ENCODE assay signal across 23 mouse cellular contexts in genomic region chr2:24384393-24384792, GRCm38 (mm10). TPM values are rescaled to one million over a fixed set of nuclear protein-coding genes. Genes with fewer than 3 reads are reported as not detected.
DNase-seq lines count a peak whose midpoint lies in the region; ATAC-seq and TF ChIP-seq lines count a peak whose summit lies in the region.
"Had no signal": no experiment of that assay in that cellular context is flagged by ENCODE, and none has a peak within 500 bp of the region (broad histone marks: within the 10 kb centered on the region; RNA-seq: fewer than 3 reads in every experiment).

No protein-coding gene starts in this region.

- H3K9ac ChIP-seq in liver, embryonic 11.5 days (ENCODE audit: low read depth, low read length), result no peak overlapping the region
- no peak overlapping the region for H3K9ac ChIP-seq in intestine, postnatal 0 days (ENCODE audit: low read depth, low read length)
- no peak overlapping the region; the same call in 1 of the 2 replicates for H3K9ac ChIP-seq in liver, embryonic 16.5 days (ENCODE audit: low read depth, low read length)
- H3K9ac ChIP-seq: embryonic facial prominence, embryonic 12.5 days; hindbrain, embryonic 14.5 days; midbrain, embryonic 15.5 days had no signal

- H3K4me3 ChIP-seq in liver, embryonic 11.5 days (ENCODE audit: low read depth, low read length), result no peak overlapping the region
- H3K4me3 ChIP-seq in bone marrow, adult 2 months (replicated peaks; ENCODE audit: control insufficient read depth, low read depth, low read length), result no peak overlapping the region
- H3K4me3 ChIP-seq in intestine, postnatal 0 days (ENCODE audit: low read depth, low read length), result no peak overlapping the region
- no peak overlapping the region for H3K4me3 ChIP-seq in liver, embryonic 16.5 days (ENCODE audit: low read depth, low read length)
- no peak overlapping the region for H3K4me3 ChIP-seq in midbrain, embryonic 10.5 days
- H3K4me3 ChIP-seq: embryonic facial prominence, embryonic 12.5 days; midbrain, embryonic 15.5 days had no signal

- H3K27ac ChIP-seq in liver, embryonic 11.5 days (ENCODE audit: low read depth, low read length), result no peak overlapping the region
- H3K27ac ChIP-seq in bone marrow, adult 2 months (ENCODE audit: control insufficient read depth, insufficient read depth, low read depth, low read length, poor library complexity), result peak overlapping the region; percentile 92; the same call in 1 of the 2 replicates
- H3K27ac ChIP-seq in intestine, postnatal 0 days (ENCODE audit: low read depth, low read length), result peak overlapping the region; percentile 78
- peak overlapping the region; percentile 81; the same call in 1 of the 2 replicates for H3K27ac ChIP-seq in liver, embryonic 16.5 days (ENCODE audit: low read length)
- no peak overlapping the region for H3K27ac ChIP-seq in midbrain, embryonic 10.5 days (replicated peaks)
- H3K27ac ChIP-seq: embryonic facial prominence, embryonic 12.5 days; hindbrain, embryonic 14.5 days; kidney, postnatal 0 days; midbrain, embryonic 15.5 days had no signal

- H3K4me1 ChIP-seq in liver, embryonic 11.5 days (replicated peaks; ENCODE audit: control insufficient read depth, insufficient read depth, low read length), result peaks cover 10% of the 10 kb centered on the region; the same call in 1 of the 2 replicates
- peaks cover 18% of the 10 kb centered on the region for H3K4me1 ChIP-seq in bone marrow, adult 2 months (ENCODE audit: control insufficient read depth, insufficient read depth, low read length)
- H3K4me1 ChIP-seq in intestine, postnatal 0 days (replicated peaks; ENCODE audit: control insufficient read depth, insufficient read depth, low read length), result peaks cover 5% of the 10 kb centered on the region; the same call in 1 of the 2 replicates
- peaks cover 20% of the 10 kb centered on the region for H3K4me1 ChIP-seq in liver, embryonic 16.5 days (ENCODE audit: control insufficient read depth, low read depth, low read length)
- H3K4me1 ChIP-seq in midbrain, embryonic 10.5 days, result no peaks in the 10 kb centered on the region
- H3K4me1 ChIP-seq: embryonic facial prominence, embryonic 12.5 days; midbrain, embryonic 15.5 days had no signal

- H3K4me2 ChIP-seq in liver, embryonic 11.5 days, result peak overlapping the region; percentile 68; the same call in 1 of the 2 replicates
- H3K4me2 ChIP-seq in intestine, postnatal 0 days (replicated peaks; ENCODE audit: low read depth), result peak overlapping the region; percentile 51
- peak overlapping the region; percentile 66; the same call in 1 of the 2 replicates for H3K4me2 ChIP-seq in liver, embryonic 16.5 days (ENCODE audit: low read depth, low read length)
- H3K4me2 ChIP-seq: embryonic facial prominence, embryonic 12.5 days; hindbrain, embryonic 14.5 days; midbrain, embryonic 15.5 days had no signal

- no peaks in the 10 kb centered on the region for H3K27me3 ChIP-seq in liver, embryonic 11.5 days (replicated peaks; ENCODE audit: control insufficient read depth, insufficient read depth, low read length)
- H3K27me3 ChIP-seq in intestine, postnatal 0 days (replicated peaks; ENCODE audit: control insufficient read depth, insufficient read depth, low read length), result no peaks in the 10 kb centered on the region
- H3K27me3 ChIP-seq in liver, embryonic 16.5 days (ENCODE audit: control insufficient read depth, insufficient read depth, low read depth, low read length), result no peaks in the 10 kb centered on the region
- no peaks in the 10 kb centered on the region for H3K27me3 ChIP-seq in midbrain, embryonic 10.5 days (ENCODE audit: low read depth, poor library complexity, severe bottlenecking)
- H3K27me3 ChIP-seq: embryonic facial prominence, embryonic 12.5 days; midbrain, embryonic 15.5 days had no signal

- H3K36me3 ChIP-seq in liver, embryonic 11.5 days (ENCODE audit: control insufficient read depth, insufficient read depth, low read length), result no peaks in the 10 kb centered on the region
- H3K36me3 ChIP-seq in intestine, postnatal 0 days (ENCODE audit: control insufficient read depth, insufficient read depth), result no peaks in the 10 kb centered on the region
- H3K36me3 ChIP-seq in liver, embryonic 16.5 days (ENCODE audit: control insufficient read depth, insufficient read depth), result no peaks in the 10 kb centered on the region
- no peaks in the 10 kb centered on the region for H3K36me3 ChIP-seq in midbrain, embryonic 10.5 days
- H3K36me3 ChIP-seq: embryonic facial prominence, embryonic 12.5 days; midbrain, embryonic 15.5 days had no signal

- no peak for ATAC-seq in liver, embryonic 11.5 days (replicated peaks; ENCODE audit: low FRiP score)
- ATAC-seq in intestine, postnatal 0 days, result peak; percentile 76
- no peak for ATAC-seq in liver, embryonic 16.5 days (ENCODE audit: low read depth)
- ATAC-seq in granulocyte monocyte progenitor cell, adult 5-6 weeks (replicated peaks; ENCODE audit: poor library complexity, severe bottlenecking), result no peak
- ATAC-seq: forebrain, embryonic 14.5 days; midbrain, embryonic 15.5 days had no signal

- no peak for TF ChIP-seq POLR2A in bone marrow, adult 2 months (IDR thresholded peaks at IDR 0.05; ENCODE audit: borderline replicate concordance, control insufficient read depth, low read depth, low read length)

- no peak for TF ChIP-seq CTCF in bone marrow, adult 2 months (IDR thresholded peaks at IDR 0.05; ENCODE audit: control insufficient read depth, insufficient read depth, low read length)
- TF ChIP-seq CTCF in intestine, postnatal 0 days (IDR thresholded peaks at IDR 0.05; ENCODE audit: low read depth), result no peak

- H3K9me3 ChIP-seq in liver, embryonic 11.5 days (ENCODE audit: control insufficient read depth, low read length), result no peaks in the 10 kb centered on the region
- H3K9me3 ChIP-seq in intestine, postnatal 0 days (ENCODE audit: control insufficient read depth), result no peaks in the 10 kb centered on the region
- no peaks in the 10 kb centered on the region for H3K9me3 ChIP-seq in liver, embryonic 16.5 days (replicated peaks; ENCODE audit: control insufficient read depth, low read length)
- no peaks in the 10 kb centered on the region for H3K9me3 ChIP-seq in midbrain, embryonic 10.5 days (replicated peaks)
- H3K9me3 ChIP-seq: embryonic facial prominence, embryonic 12.5 days; midbrain, embryonic 15.5 days had no signal

- DNase-seq in liver, embryonic 11.5 days (ENCODE audit: low spot score), result peak; percentile 21
- DNase-seq in liver, result no peak
- DNase-seq in midbrain, embryonic 10.5 days (ENCODE audit: low spot score), result no peak
- no peak for DNase-seq in ovary, adult 18-20 months (ENCODE audit: low spot score)
- DNase-seq: cerebellum, adult 8-10 months; gastrocnemius, postnatal 25 days; heart, postnatal 36 days; kidney, adult 11 months; retina, postnatal 1 day had no signal

RNA-seq across cellular contexts. Expression of gene Psd4, which starts 17.0 kb away (rescaled TPM):
- 13.1 and 17.3 TPM in 2 replicates for polyA plus RNA-seq in liver, embryonic 11.5 days (2014; fragmentation: Nextera tagmentation; extraction: Ambion mirVana)
- 20.3 and 32.2 TPM in 2 replicates for polyA plus RNA-seq in bone marrow, adult 2 months (2011; ENCODE audit: insufficient read depth, insufficient read length, low replicate concordance, missing spikeins)
- 5.2 and 5.4 TPM in 2 replicates for polyA plus RNA-seq in intestine, postnatal 0 days (2015; fragmentation: Nextera tagmentation; extraction: Ambion mirVana)
- polyA plus RNA-seq in liver, embryonic 16.5 days (2015; fragmentation: Nextera tagmentation; extraction: Ambion mirVana), result 6.8 and 7.3 TPM in 2 replicates
- 76.9 and 91.0 TPM in 2 replicates for total RNA-seq in granulocyte monocyte progenitor cell, adult 5-6 weeks (2014; fragmentation: Nextera tagmentation)
- 62.4 and 64.6 TPM in 2 replicates for total RNA-seq in granulocyte monocyte progenitor cell, adult 5-6 weeks (2017)
- polyA plus RNA-seq in midbrain, embryonic 10.5 days (2016; fragmentation: Nextera tagmentation; extraction: Ambion mirVana), result 0.46 and 1.1 TPM in 2 replicates
- total RNA-seq: MEL had no signal

RNA-seq across cellular contexts. Expression of gene Il1rn, which starts 47.7 kb away (rescaled TPM):
- polyA plus RNA-seq in liver, embryonic 11.5 days (2014; fragmentation: Nextera tagmentation; extraction: Ambion mirVana), result 0.17 and 0.34 TPM in 2 replicates
- polyA plus RNA-seq in bone marrow, adult 2 months (2011; ENCODE audit: insufficient read depth, insufficient read length, low replicate concordance, missing spikeins), result 5.5 and 21.4 TPM in 2 replicates
- 0.23 and 0.51 TPM in 2 replicates for polyA plus RNA-seq in intestine, postnatal 0 days (2015; fragmentation: Nextera tagmentation; extraction: Ambion mirVana)
- polyA plus RNA-seq in liver, embryonic 16.5 days (2015; fragmentation: Nextera tagmentation; extraction: Ambion mirVana), result 13.4 and 14.2 TPM in 2 replicates
- 4.2 TPM in 1 of 2 replicates, not detected in the other for total RNA-seq in granulocyte monocyte progenitor cell, adult 5-6 weeks (2014; fragmentation: Nextera tagmentation)
- total RNA-seq in granulocyte monocyte progenitor cell, adult 5-6 weeks (2017), result 0.43 and 1.0 TPM in 2 replicates
- not detected in 2 replicates for polyA plus RNA-seq in midbrain, embryonic 10.5 days (2016; fragmentation: Nextera tagmentation; extraction: Ambion mirVana)
- total RNA-seq: gastrocnemius, postnatal 25 days; layer of hippocampus, adult 18-20 months; layer of hippocampus, postnatal 25 days; left cerebral cortex, postnatal 10 days; MEL had no signal
- polyA plus RNA-seq: embryonic facial prominence, embryonic 12.5 days; erythroblast, embryonic 14.5 days; hindbrain, embryonic 14.5 days; midbrain, embryonic 15.5 days had no signal

Comparison
In these comparisons a context has a peak if more than half of its experiments do, and no peak if none do; other contexts are left out.
1. H3K27ac ChIP-seq: peak in bone marrow, adult 2 months (single experiment), intestine, postnatal 0 days (single experiment) and liver, embryonic 16.5 days (single experiment); none in liver, embryonic 11.5 days (single experiment) and midbrain, embryonic 10.5 days (single experiment).
2. Peak in every context shown above with its lines, with median percentiles within 50 percentile points of each other: H3K4me2 ChIP-seq.